Mouse (Mus musculus) heart, adult 8-10 months (tissue): ENCODE data around the gene Kcp. TPM values are rescaled to one million over a fixed set of nuclear protein-coding genes. Genes with fewer than 3 reads are reported as not detected.

Experiments
- DNase-seq: peaks from one replicate; pipeline ENCODE4 v3.0.0; 2022; ENCODE audit warnings: low spot score
- total RNA-seq, 4 experiments: library from RNA; stranded (reverse); gene quantifications; 2 replicates each; pipeline ENCODE4 v1.2.4; 2022

The Kcp gene
- total RNA-seq, 4 experiments from 2014 or later: 2.0 to 4.8 (median 2.8) TPM

- no peak for DNase-seq
Measured at GRCm38 (mm10) chr6:29463388-29463787, 44.4 kb downstream of the Kcp start.

- no peak for DNase-seq
Measured at GRCm38 (mm10) chr6:29461502-29461901, 46.2 kb downstream of the Kcp start.

DNA sequence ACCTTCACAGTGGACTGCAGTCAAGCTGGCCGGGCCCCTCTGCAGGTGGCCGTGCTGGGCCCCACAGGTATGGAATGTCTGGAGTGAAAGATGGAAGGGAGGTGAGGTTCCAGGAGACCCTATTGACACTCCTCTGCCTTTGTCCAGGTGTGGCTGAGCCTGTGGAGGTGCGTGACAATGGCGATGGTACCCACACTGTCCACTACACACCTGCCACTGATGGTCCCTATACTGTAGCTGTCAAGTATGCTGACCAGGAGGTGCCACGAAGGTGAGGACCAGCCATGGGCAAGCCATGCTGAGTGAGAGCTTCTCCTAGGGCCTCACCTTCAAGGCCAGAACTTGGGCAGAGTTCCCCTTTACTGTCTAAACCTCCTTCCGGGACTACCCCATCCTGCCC lies 57.1 kb downstream of the Kcp start:
- no peak for DNase-seq

- no peak for DNase-seq
Measured at GRCm38 (mm10) chr6:29449858-29450257, 57.9 kb downstream of the Kcp start.

DNA sequence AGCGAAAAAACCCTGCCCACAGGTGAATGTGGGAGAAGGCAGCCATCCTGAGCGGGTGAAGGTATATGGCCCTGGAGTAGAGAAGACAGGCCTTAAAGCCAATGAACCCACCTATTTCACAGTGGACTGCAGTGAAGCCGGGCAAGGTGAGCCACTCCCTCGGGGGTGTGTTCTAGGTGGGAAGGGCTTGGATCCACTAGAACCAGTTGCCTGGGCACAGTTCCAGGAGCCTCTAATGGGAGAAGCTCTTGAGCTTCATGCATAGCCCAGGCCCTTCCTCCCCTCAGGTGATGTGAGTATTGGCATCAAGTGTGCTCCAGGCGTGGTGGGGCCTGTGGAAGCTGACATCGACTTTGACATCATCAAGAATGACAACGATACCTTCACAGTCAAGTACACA lies 62.4 kb downstream of the Kcp start:
- no peak for DNase-seq

- DNase-seq: no peak
Measured at GRCm38 (mm10) chr6:29444773-29445172, 63.0 kb downstream of the Kcp start.

DNA sequence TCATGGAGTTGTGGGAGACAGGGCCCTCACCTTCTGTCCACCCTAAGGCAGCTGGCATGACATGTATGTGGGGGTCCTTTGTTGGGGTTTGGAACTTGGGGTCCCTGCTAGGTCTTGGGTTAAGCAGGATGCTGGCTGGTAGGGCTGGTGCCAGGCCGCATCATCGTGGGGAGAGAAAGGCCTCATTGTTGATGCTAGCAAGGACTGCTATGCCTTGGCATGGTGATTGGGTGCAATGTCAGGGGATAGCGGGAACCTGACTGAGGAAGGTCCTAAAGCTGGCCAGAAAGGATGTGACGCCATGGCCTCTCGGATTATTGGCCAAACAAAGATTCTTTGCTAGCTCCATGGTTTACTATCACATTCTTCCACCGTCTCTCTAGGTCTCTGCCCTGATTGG lies 68.0 kb downstream of the Kcp start:
- DNase-seq: no peak

GRCm38 (mm10) chr6:29439251-29439650 lies 68.5 kb downstream of the Kcp start:
- no peak for DNase-seq

DNA sequence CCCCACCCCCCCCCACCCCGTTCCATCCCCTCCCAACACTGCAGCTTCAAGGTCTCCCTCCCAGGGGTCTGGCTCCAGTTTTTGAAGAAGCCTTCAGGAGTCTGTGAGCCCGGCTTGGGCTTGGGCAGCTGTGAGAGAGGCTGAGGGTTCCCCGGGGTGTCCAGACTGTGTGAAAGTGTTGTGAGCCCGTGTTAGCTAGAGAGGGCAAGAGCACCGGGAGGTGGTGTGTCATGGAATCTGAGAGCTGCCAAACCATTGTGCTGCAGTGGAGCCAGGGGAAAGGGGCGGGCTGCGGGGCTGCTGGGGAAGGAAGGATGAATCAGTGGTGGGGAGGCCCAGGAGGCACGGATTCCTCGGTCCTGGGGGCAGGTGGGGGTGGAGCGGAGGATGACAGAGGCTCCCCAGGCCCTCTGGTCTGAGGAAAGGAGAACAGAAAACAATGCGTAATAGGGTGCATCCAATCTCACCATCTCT lies 71.3 kb downstream of the Kcp start:
- DNase-seq: peak; percentile 68

DNA sequence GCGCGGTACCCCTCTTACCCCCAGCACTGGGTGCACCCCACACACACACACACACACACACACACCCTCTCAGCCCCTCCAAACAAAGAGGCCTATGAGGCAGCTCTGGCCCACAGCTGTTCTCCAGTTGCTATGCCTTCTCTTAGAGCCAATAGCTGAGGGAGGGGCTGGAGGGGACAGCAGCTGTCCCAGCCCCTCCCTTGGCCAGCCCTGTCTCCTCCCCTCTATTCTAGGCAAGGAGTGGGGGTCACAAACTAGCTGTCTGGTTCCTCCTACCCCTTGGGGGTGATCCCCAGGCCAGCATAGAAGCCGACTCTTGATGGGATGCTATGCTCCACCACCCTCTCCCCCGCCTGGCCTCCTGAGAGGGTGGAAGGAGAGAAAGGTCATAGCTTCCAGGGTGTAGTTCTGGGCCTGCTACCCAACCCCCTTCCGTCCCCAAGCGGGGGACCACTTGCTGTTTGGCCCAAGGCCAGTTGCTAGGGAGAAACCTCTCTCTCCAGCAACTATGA lies 71.8 kb downstream of the Kcp start:
- DNase-seq: peak; percentile 35

GRCm38 (mm10) chr6:29434911-29435691 lies 72.7 kb downstream of the Kcp start:
- DNase-seq: peak; percentile 35

DNA sequence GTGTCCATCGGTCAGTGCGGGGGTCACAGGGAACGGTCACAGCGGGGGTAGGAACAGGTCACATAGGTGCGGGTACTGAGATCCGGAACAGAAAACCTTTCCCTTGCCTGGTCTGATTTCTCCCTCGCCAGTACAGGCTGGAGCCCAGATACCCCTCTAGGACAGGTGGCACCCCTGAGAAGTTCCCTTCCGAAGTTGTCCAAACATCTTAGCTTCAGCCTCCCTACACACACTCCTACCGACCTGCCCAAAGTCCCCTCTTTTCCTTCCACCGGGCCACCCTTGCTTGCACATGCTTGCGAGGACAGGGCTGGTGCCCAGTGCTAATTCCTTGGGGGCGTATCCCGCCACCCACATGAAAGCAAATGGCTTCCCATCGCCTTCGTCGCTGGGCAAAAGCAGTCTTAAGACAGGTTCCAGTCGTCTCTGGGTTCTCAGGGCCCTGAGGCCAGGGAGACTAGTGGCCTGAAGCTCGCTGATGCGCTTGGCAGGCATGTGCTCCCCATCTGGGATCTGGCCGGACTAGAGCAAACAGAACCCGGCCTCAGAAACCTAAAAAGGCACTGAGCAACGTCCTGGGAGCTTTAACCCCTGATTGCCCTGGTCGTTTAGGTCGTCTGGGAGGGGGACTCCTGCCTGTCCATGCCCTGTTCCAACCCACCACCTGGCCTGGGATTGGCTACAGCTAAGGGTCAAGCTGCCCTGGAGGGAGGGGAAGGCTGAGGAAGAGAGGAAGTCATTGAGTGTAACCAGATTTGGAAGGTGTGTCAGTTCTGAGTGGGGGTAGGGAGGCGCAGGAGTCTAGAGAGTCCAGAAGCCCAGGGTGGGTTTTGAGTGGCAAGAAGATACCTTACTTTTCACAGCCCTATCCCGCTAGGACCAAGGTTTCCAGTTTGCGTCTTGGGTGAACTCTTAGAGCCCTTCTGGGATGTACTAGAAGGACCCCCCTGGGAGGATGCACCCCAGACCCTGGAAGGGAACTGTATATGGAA lies 73.7 kb downstream of the Kcp start:
- DNase-seq: peak; percentile 69

- DNase-seq: peak; percentile 40
Measured at GRCm38 (mm10) chr6:29433038-29433803, 74.5 kb downstream of the Kcp start, which contains the start of gene Flnc. Flnc (plus strand) TSS chr6:29433256.

GRCm38 (mm10) chr6:29432676-29433037 lies 75.1 kb downstream of the Kcp start:
- DNase-seq: no peak

GRCm38 (mm10) chr6:29432156-29432555 lies 75.6 kb downstream of the Kcp start:
- peak; percentile 41 for DNase-seq

- DNase-seq: peak; percentile 50
Measured at GRCm38 (mm10) chr6:29431473-29431872, 76.3 kb downstream of the Kcp start.

GRCm38 (mm10) chr6:29430681-29431420 lies 76.9 kb downstream of the Kcp start:
- no peak for DNase-seq

DNA sequence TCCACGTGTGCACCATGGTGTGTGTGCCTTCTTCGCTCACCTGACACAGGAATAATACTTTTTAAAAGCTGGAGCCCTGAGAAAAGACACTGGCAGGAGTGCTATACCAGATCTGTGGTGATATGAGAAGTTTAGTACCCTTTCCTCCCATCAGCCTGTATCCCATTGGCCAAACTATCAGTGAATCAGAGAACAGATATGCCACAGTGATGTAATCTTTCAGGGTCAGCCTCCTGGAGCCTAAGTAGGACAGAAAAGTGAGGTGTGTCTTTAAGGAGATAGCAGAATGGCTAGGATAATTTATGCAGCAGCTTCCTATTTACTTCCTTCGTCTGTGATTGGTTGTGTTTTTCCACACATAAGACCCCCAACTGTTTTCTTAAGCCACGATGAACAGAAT lies 79.6 kb downstream of the Kcp start:
- DNase-seq: no peak

GRCm38 (mm10) chr6:29426331-29426730 lies 81.4 kb downstream of the Kcp start:
- DNase-seq: no peak

DNA sequence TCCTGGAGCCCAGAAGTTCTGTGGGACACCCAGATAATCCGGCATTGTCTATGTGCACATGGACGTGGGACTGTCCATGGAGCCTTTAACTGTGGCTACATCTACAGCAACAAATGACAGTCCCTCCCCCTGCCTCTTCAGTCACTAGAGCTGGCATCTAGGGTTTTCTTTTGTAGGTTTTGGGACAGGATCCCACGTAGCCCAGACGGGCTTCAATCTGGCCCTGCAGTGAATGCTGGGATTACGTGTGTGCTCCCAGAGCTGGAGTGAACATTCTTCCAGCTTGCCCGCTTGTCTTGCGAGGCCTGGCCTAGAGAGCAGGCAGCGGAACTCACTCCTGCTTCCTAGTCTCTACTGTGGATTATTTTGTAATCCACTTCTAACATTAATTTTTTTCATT lies 82.6 kb downstream of the Kcp start:
- no peak for DNase-seq
